Mouse (Mus musculus): ENCODE results near the gene Sergef.

DNA sequence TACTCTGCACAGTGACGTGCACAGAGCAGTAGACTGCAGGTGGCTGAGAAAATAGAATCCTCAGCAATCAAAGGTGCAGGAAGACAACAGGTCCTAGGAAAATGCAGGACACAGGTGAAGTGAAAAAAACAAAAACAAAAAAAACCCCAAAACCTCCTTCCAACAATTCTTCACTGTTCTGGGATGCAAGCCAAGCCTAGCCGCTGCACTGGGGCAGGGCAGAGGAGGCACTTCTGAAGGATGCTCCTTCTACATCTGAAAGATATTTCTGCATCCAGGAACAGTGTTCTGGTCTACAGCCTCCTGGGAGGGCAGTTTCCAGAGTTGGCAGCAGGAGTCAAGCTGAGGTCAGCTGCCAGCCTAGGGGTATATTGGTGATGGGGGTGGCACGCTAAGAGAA is 181.7 kb downstream of the Sergef start:
- no peak for TF ChIP-seq ZNF384 (IDR thresholded peaks at IDR 0.05; ENCODE audit: low read depth, low read length)
- no peak for TF ChIP-seq CHD2 (IDR thresholded peaks at IDR 0.05; ENCODE audit: low read depth, low read length)
- no peak for TF ChIP-seq ZC3H11A (IDR thresholded peaks at IDR 0.05; ENCODE audit: borderline replicate concordance, low read depth, low read length)

Measured in ES-E14 (cell line).